Comparison of ENCODE assay signal across 16 mouse cellular contexts in genomic region chr8:64187881-64188280, GRCm38 (mm10).
"Had no signal": no experiment of that assay in that cellular context is flagged by ENCODE, and none has a peak within 500 bp of the region (broad histone marks: within the 10 kb centered on the region; RNA-seq: fewer than 3 reads in every experiment).

No protein-coding gene starts in this region.

- H3K27me3 ChIP-seq: midbrain, embryonic 13.5 days; neural tube, embryonic 13.5 days; neural tube, embryonic 15.5 days; stomach, embryonic 15.5 days had no signal

- H3K4me1 ChIP-seq: midbrain, embryonic 13.5 days; neural tube, embryonic 13.5 days; neural tube, embryonic 15.5 days; stomach, embryonic 15.5 days had no signal

- H3K27ac ChIP-seq: midbrain, embryonic 10.5 days; midbrain, embryonic 13.5 days; neural tube, embryonic 13.5 days; neural tube, embryonic 15.5 days; stomach, embryonic 15.5 days; stomach, postnatal 0 days had no signal

- H3K4me3 ChIP-seq: midbrain, embryonic 10.5 days; midbrain, embryonic 13.5 days; myocyte; neural tube, embryonic 13.5 days; neural tube, embryonic 15.5 days; stomach, embryonic 15.5 days had no signal

- ATAC-seq: midbrain, embryonic 13.5 days; midbrain, embryonic 16.5 days had no signal

- H3K9ac ChIP-seq: lung, embryonic 14.5 days; midbrain, embryonic 13.5 days; neural tube, embryonic 13.5 days; neural tube, embryonic 15.5 days; stomach, embryonic 15.5 days had no signal

- DNase-seq: lung, adult 18-20 months; lung, embryonic 14.5 days; lung, postnatal 10 days; lung, postnatal 4 days; right cerebral cortex, postnatal 14 days; thymus, adult 2 months; thymus, postnatal 25 days; thymus, postnatal 4 days had no signal

- H3K36me3 ChIP-seq: midbrain, embryonic 10.5 days; midbrain, embryonic 13.5 days; neural tube, embryonic 13.5 days; neural tube, embryonic 15.5 days; stomach, embryonic 15.5 days had no signal

- H3K9me3 ChIP-seq: midbrain, embryonic 10.5 days; midbrain, embryonic 13.5 days; neural tube, embryonic 13.5 days; neural tube, embryonic 15.5 days; stomach, embryonic 15.5 days had no signal

- H3K4me2 ChIP-seq: lung, embryonic 14.5 days; midbrain, embryonic 13.5 days; neural tube, embryonic 13.5 days; neural tube, embryonic 15.5 days; stomach, embryonic 15.5 days had no signal
